Mouse (Mus musculus): ENCODE measurements around the gene Gm10142. TPM values are rescaled to one million over a fixed set of nuclear protein-coding genes. Genes with fewer than 3 reads are reported as not detected.
"Not testable (repeated sequence)": the region's sequence is repeated elsewhere in the genome, so short reads cannot be mapped to it uniquely, and the experiment has no call there.

The Gm10142 gene
- total RNA-seq, 2 experiments from 2014 or later = not detected

GRCm38 (mm10) chr10:77735928-77736327 lies 20.3 kb downstream of the Gm10142 start:
- ATAC-seq (ENCODE audit: poor library complexity, severe bottlenecking) = no peak

GRCm38 (mm10) chr10:77738929-77739328 lies 23.3 kb downstream of the Gm10142 start:
- ATAC-seq (ENCODE audit: poor library complexity, severe bottlenecking) = no peak

- not testable (repeated sequence) for ATAC-seq (ENCODE audit: poor library complexity, severe bottlenecking)
Observed at GRCm38 (mm10) chr10:77741924-77742688, 26.5 kb downstream of the Gm10142 start, which contains the start of gene Gm18596. Gene Gm18596 (minus strand): TSS chr10:77742638.

- ATAC-seq (ENCODE audit: poor library complexity, severe bottlenecking) = not testable (repeated sequence)
Observed at GRCm38 (mm10) chr10:77750686-77751085, 35.1 kb downstream of the Gm10142 start.

GRCm38 (mm10) chr10:77751254-77751653 lies 35.6 kb downstream of the Gm10142 start, which contains the start of gene Gm9736:
Gene Gm9736 (minus strand): TSS chr10:77751354.
- ATAC-seq (ENCODE audit: poor library complexity, severe bottlenecking) = not testable (repeated sequence)

- ATAC-seq (ENCODE audit: poor library complexity, severe bottlenecking) = not testable (repeated sequence)
Observed at GRCm38 (mm10) chr10:77752312-77752711, 36.7 kb downstream of the Gm10142 start.

GRCm38 (mm10) chr10:77753448-77753847 lies 37.8 kb downstream of the Gm10142 start:
- ATAC-seq (ENCODE audit: poor library complexity, severe bottlenecking) = no peak

- ATAC-seq (ENCODE audit: poor library complexity, severe bottlenecking) = not testable (repeated sequence)
Observed at GRCm38 (mm10) chr10:77759582-77759981, 44.0 kb downstream of the Gm10142 start, which contains the start of gene Gm3233. Gene Gm3233 (minus strand): TSS chr10:77759682.

Other genes with a start within 250 kb of the Gm10142 start
- 11.5 and 11.7 TPM in 2 replicates for gene Fam207a, start 200.0 kb upstream of the Gm10142 start, total RNA-seq (2015)
- gene Fam207a, start 200.0 kb upstream of the Gm10142 start, total RNA-seq (2017) = 36.3 and 46.5 TPM in 2 replicates
- 342 TPM in 2 replicates for gene Itgb2, start 185.6 kb upstream of the Gm10142 start, total RNA-seq (2015)
- 400 and 419 TPM in 2 replicates for gene Itgb2, start 185.6 kb upstream of the Gm10142 start, total RNA-seq (2017)
- 82.8 and 97.8 TPM in 2 replicates for gene Pttg1ip, start 134.1 kb upstream of the Gm10142 start, total RNA-seq (2015)
- 50.0 and 54.8 TPM in 2 replicates for gene Pttg1ip, start 134.1 kb upstream of the Gm10142 start, total RNA-seq (2017)
- 22.1 and 22.7 TPM in 2 replicates for gene Sumo3, start 109.7 kb upstream of the Gm10142 start, total RNA-seq (2015)
- gene Sumo3, start 109.7 kb upstream of the Gm10142 start, total RNA-seq (2017) = 118 and 137 TPM in 2 replicates
- not detected in 2 replicates for gene Gm49325, start 109.6 kb upstream of the Gm10142 start, total RNA-seq (2015)
- not detected in 2 replicates for gene Gm49325, start 109.6 kb upstream of the Gm10142 start, total RNA-seq (2017)
- 15.3 and 18.1 TPM in 2 replicates for gene Ube2g2, start 93.5 kb upstream of the Gm10142 start, total RNA-seq (2015)
- gene Ube2g2, start 93.5 kb upstream of the Gm10142 start, total RNA-seq (2017) = 27.4 and 40.0 TPM in 2 replicates
- not detected in 2 replicates for gene Tspear, start 29.2 kb upstream of the Gm10142 start, total RNA-seq (2015)
- not detected in 2 replicates for gene Tspear, start 29.2 kb upstream of the Gm10142 start, total RNA-seq (2017)
- gene Gm19402, start 25.1 kb upstream of the Gm10142 start, total RNA-seq (2015) = not detected in 2 replicates
- gene Gm19402, start 25.1 kb upstream of the Gm10142 start, total RNA-seq (2017) = not detected in 2 replicates
- gene Gm9508, start 18.6 kb upstream of the Gm10142 start, total RNA-seq (2015) = not detected in 2 replicates
- gene Gm9508, start 18.6 kb upstream of the Gm10142 start, total RNA-seq (2017) = not detected in 2 replicates
- gene Gm10272, start 9.2 kb upstream of the Gm10142 start, total RNA-seq (2015) = not detected in 2 replicates
- not detected in 2 replicates for gene Gm10272, start 9.2 kb upstream of the Gm10142 start, total RNA-seq (2017)
- gene Gm10024, start 4.3 kb upstream of the Gm10142 start, total RNA-seq (2015) = not detected in 2 replicates
- not detected in 2 replicates for gene Gm10024, start 4.3 kb upstream of the Gm10142 start, total RNA-seq (2017)
- not detected in 2 replicates for gene Krtap12-1, start 4.8 kb downstream of the Gm10142 start, total RNA-seq (2015)
- not detected in 2 replicates for gene Krtap12-1, start 4.8 kb downstream of the Gm10142 start, total RNA-seq (2017)
- gene Gm10100, start 10.7 kb downstream of the Gm10142 start, total RNA-seq (2015) = not detected in 2 replicates
- gene Gm10100, start 10.7 kb downstream of the Gm10142 start, total RNA-seq (2017) = not detected in 2 replicates
- gene Gm18596, start 26.8 kb downstream of the Gm10142 start, total RNA-seq (2015) = not detected in 2 replicates
- not detected in 2 replicates for gene Gm18596, start 26.8 kb downstream of the Gm10142 start, total RNA-seq (2017)
- not detected in 2 replicates for gene Gm9736, start 35.5 kb downstream of the Gm10142 start, total RNA-seq (2015)
- not detected in 2 replicates for gene Gm9736, start 35.5 kb downstream of the Gm10142 start, total RNA-seq (2017)
- gene Gm3233, start 43.9 kb downstream of the Gm10142 start, total RNA-seq (2015) = not detected in 2 replicates
- not detected in 2 replicates for gene Gm3233, start 43.9 kb downstream of the Gm10142 start, total RNA-seq (2017)
- not detected in 2 replicates for gene Gm3238, start 55.5 kb downstream of the Gm10142 start, total RNA-seq (2015)
- not detected in 2 replicates for gene Gm3238, start 55.5 kb downstream of the Gm10142 start, total RNA-seq (2017)
- gene Gm7138, start 61.1 kb downstream of the Gm10142 start, total RNA-seq (2015) = not detected in 2 replicates
- gene Gm7138, start 61.1 kb downstream of the Gm10142 start, total RNA-seq (2017) = not detected in 2 replicates
- not detected in 2 replicates for gene Gm3250, start 66.7 kb downstream of the Gm10142 start, total RNA-seq (2015)
- not detected in 2 replicates for gene Gm3250, start 66.7 kb downstream of the Gm10142 start, total RNA-seq (2017)
- gene Gm7137, start 72.4 kb downstream of the Gm10142 start, total RNA-seq (2015) = not detected in 2 replicates
- gene Gm7137, start 72.4 kb downstream of the Gm10142 start, total RNA-seq (2017) = not detected in 2 replicates
- gene Gm9639, start 79.3 kb downstream of the Gm10142 start, total RNA-seq (2015) = not detected in 2 replicates
- gene Gm9639, start 79.3 kb downstream of the Gm10142 start, total RNA-seq (2017) = not detected in 2 replicates
- gene Gm19668, start 83.3 kb downstream of the Gm10142 start, total RNA-seq (2015) = not detected in 2 replicates
- gene Gm19668, start 83.3 kb downstream of the Gm10142 start, total RNA-seq (2017) = not detected in 2 replicates
- gene Gm9507, start 96.0 kb downstream of the Gm10142 start, total RNA-seq (2015) = not detected in 2 replicates
- not detected in 2 replicates for gene Gm9507, start 96.0 kb downstream of the Gm10142 start, total RNA-seq (2017)
- gene Gm2696, start 98.9 kb downstream of the Gm10142 start, total RNA-seq (2015) = not detected in 2 replicates
- gene Gm2696, start 98.9 kb downstream of the Gm10142 start, total RNA-seq (2017) = not detected in 2 replicates
- not detected in 2 replicates for gene Krtap10-4, start 111.3 kb downstream of the Gm10142 start, total RNA-seq (2015)
- gene Krtap10-4, start 111.3 kb downstream of the Gm10142 start, total RNA-seq (2017) = not detected in 2 replicates
- not detected in 2 replicates for gene Krtap10-10, start 120.1 kb downstream of the Gm10142 start, total RNA-seq (2015)
- not detected in 2 replicates for gene Krtap10-10, start 120.1 kb downstream of the Gm10142 start, total RNA-seq (2017)
- gene Gm36176, start 131.0 kb downstream of the Gm10142 start, total RNA-seq (2015) = not detected in 2 replicates
- not detected in 2 replicates for gene Gm36176, start 131.0 kb downstream of the Gm10142 start, total RNA-seq (2017)
- not detected in 2 replicates for gene Gm10318, start 137.1 kb downstream of the Gm10142 start, total RNA-seq (2015)
- not detected in 2 replicates for gene Gm10318, start 137.1 kb downstream of the Gm10142 start, total RNA-seq (2017)
- not detected in 2 replicates for gene Gm3285, start 146.2 kb downstream of the Gm10142 start, total RNA-seq (2015)
- not detected in 2 replicates for gene Gm3285, start 146.2 kb downstream of the Gm10142 start, total RNA-seq (2017)
- 0.07 TPM in 1 of 2 replicates, not detected in the other for gene Lrrc3, start 186.7 kb downstream of the Gm10142 start, total RNA-seq (2015)
- not detected in 2 replicates for gene Lrrc3, start 186.7 kb downstream of the Gm10142 start, total RNA-seq (2017)

Measured in megakaryocyte, adult 5-6 weeks (primary cell).